Mouse (Mus musculus) cerebellum, postnatal 4 days (tissue): ENCODE data around the gene Kalrn.

Experiments used
- DNase-seq, 2 experiments: peaks; one replicate each; pipeline ENCODE4 v3.0.0; 2022; ENCODE audit warnings: low spot score in 2 of 2, mixed read lengths in 1 of 2

Gene Kalrn

DNA sequence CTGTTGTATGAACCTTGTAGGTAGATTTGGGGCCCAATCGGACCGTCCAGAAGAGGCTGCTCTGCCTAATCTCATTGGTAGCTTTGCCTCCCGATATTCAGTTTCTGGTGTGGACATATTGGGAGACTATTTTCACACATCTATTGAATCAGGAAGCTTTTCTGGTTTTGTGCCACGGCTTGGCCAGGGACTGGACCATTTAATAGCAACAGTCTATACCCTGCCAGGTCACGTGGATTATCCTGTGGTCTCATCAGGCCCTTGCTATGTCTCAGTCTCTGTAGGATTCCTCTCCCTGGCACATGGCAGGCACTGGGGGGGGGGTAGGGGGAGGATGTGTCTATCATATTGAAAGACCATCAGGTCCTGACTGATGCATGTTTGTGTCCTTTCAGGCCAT, 633.2 kb downstream of the Kalrn start:
- no peak for DNase-seq

DNA sequence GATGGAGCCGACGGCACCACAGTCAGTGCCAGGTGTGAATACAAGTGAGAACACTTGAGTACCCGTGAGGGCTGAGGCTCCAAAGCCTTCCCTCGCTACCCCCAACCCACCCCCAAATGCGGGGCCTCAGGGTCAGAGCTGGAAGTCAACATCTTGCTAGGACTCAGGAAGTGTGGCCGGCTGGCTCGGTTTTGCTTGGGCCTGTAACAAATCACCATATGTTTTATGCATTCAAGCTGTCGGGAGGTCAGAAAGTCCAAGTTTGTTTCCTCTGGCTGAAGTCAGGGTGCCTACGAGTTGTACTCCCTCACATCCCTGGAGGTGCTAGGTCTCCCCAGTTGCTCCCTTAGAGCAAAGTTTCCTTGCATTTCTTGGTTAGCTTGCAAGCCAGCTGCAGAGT, 633.7 kb downstream of the Kalrn start:
- DNase-seq, result no peak

DNA sequence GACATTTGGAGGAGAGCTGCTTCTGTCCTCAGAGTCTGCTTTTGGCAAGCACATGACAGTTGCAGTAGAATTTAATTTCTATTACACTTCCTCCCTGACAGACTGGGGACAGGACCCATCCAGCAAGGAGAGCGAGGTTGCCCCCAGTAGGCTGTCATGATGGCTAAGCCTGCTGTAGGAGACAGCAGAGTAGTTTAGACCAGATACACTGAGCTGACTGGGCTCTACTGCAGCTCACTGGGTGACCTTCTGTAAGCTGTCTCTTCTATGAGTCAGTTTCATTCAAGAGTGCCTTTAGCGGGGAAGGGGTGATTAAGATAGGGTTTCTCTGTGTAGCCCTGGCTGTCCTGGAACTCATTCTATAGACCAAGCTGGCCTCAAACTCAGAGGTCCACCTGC, 634.2 kb downstream of the Kalrn start:
- DNase-seq, result no peak

GRCm38 (mm10) chr16:33938311-33939132, 634.8 kb downstream of the Kalrn start:
- DNase-seq, result no peak

DNA sequence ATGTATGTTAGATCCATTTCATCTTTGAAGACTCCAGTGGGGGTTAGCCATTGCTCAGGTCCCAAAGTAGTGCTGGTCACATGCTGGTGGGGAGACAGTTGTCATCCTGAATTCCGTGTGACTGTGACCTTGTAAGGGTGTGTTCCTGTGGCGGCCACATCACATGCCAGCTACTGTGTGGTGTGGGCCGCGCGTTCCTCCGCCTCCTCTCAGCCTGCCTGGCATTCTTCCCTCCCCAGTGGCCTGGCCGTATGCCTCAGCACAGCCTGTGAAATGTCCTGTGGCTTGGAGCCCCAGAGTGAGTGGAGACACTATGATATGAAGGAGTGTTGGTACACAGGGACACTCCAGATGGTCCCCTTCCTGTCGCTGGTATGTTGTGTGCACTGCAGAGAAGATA, 635.8 kb downstream of the Kalrn start:
- DNase-seq, result peak in 1 of 2 experiments; percentile 47

- no peak for DNase-seq
Observed at GRCm38 (mm10) chr16:33936885-33937284, 636.4 kb downstream of the Kalrn start.

DNA sequence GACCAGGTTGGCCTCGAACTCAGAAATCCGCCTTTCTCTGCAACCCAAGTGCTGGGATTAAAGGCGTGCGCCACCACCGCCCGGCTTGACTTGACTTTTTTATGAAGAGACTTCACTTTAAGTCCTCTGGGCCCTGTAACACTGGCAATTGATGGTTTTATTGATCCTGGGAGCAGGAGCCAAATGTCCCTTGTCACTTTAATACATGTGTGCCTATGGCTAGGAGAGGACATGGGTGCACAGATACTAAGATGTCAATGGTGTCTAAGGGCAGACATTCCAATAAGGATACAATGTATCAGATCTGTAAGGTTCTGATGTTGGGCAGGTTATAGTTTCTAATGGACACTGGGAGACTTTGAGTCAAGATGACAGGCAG, 637.9 kb downstream of the Kalrn start:
- no peak for DNase-seq

DNA sequence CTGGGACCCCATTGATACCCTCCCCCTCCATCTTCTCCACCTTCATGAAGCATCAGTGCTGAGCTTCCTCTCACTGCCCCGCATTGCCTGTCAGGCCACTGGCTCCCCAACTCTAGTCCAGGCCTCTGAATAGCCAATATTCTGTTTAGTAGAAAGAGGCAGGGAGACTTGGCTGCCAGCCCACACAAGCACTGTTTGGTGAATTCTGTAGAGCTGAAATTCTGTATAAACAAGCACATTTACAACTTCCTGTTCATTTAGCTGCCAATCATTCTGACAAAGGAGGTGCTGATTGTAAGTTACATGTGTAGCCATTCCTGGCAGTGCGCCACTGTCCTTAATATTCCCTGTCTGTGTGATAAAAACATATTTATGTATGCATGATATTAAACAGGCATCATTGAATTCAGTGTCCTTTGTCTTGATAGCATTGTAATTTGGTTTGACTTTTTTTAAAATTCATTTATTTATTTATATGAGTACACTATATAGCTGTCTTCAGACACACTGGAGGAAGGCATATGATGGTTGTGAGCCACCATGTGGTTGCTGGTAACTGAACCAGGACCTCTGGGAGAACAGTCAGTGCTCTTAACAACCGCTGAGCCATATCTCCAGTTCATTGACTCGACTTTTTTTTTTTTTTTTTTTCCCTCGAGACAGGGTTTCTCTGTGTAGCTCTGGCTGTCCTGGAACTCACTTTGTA, 638.5 kb downstream of the Kalrn start:
- peak in 1 of 2 experiments; percentile 40 for DNase-seq

DNA sequence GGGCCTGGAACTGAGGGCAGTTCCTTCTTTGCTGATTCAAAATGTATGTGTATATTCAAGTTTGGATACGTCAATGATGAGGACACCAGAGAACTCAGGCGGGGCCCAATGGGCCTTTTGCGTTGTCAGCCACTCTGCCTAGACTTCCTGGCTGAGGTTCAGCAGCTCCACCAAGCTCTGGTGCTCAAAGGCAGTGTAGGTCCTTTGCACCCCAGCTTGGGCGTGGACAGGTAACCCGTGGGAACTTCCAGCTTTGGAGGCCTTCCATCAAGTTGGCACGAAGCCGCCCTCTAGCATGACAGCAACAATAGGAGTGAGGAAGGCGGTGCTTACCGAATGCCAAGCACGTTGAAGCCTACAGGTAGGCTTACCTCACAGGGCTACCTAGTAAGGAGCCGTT, 639.9 kb downstream of the Kalrn start:
- DNase-seq, result no peak

GRCm38 (mm10) chr16:33932126-33932525, 641.2 kb downstream of the Kalrn start:
- DNase-seq, result no peak

- no peak for DNase-seq
Observed at GRCm38 (mm10) chr16:33931682-33932081, 641.6 kb downstream of the Kalrn start.

DNA sequence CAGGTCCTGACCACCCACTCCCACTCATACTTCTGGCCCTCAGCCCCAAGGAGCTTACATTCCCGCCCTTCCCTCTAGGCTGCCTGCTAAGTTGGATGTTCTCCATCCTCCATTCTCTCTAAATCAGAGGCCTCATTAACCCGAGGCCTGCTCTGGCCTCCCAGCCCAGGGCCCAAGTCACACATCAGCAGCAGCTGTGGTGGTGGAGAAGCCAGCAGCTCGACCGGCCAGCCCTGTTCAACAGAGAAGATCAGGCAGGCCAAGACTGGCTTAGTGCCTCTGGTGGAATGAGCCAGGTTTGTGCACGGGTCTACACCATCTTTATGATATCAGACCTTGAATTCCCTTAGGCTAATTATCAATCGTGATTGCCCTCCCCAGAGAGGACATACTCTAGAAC, 642.5 kb downstream of the Kalrn start:
- DNase-seq, result no peak

GRCm38 (mm10) chr16:33928788-33929462, 644.4 kb downstream of the Kalrn start:
- DNase-seq, result peak in 1 of 2 experiments; percentile 43

DNA sequence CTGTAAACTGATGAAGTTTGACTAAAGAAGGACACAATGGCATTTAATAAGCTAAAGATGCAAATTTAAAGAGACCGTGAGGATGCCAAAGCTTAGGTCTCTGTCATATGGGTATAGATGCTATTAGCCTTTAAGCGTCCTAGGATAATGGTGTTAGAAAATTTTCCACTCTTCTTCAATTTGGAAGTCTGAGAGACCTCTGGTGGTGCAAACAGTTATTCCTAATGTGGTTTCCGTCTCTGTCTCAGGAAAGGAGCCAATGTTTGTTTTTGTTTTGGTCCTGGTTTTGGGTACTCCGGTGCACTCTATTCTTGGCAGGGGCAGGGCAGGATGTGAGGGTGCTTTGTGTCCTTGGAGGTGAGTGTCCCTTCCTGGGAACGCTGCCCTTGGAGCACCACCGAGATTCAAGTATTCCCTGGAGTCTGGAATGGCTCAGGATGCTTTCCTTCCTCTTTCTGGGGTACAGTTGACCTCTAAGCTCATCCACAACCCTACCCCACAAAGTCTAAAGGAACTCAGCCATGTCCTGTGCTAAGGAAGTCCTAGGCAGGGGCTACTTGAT, 646.0 kb downstream of the Kalrn start:
- DNase-seq, result no peak

DNA sequence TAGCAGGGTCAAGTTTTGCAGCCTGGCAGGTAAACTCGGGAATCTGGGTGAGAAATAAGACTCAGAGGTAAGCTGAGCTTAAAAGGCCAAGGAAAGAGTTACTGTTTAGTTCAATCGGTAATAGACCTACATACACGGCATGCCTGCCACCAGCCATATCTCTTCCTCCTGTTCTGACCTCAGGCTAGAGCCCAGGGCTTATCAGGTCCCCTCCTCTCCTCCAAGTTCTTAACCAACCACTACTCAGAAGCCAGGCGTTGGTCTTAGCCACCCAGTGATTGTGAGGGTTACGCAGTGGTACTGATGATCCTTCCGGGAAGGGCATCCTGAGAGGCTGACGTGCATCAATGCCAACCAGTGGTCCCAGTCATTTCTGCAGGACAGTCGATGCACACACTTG, 649.6 kb downstream of the Kalrn start:
- no peak for DNase-seq

GRCm38 (mm10) chr16:33923001-33923316, 650.4 kb downstream of the Kalrn start:
- DNase-seq, result no peak

GRCm38 (mm10) chr16:33922111-33923000, 651.0 kb downstream of the Kalrn start:
- peak in 1 of 2 experiments; percentile 28 for DNase-seq

- no peak for DNase-seq
Observed at GRCm38 (mm10) chr16:33921514-33921913, 651.8 kb downstream of the Kalrn start.
